Mouse (Mus musculus) ES-Bruce4 (cell line): Measurements from ENCODE around the gene Slit3. TPM values are rescaled to one million over a fixed set of nuclear protein-coding genes. Genes with fewer than 3 reads are reported as not detected.

Source experiments
- H3K27ac ChIP-seq: 2 replicates; pipeline ENCODE4 v1.5.1; 2012; ENCODE audit warnings: low read length, inconsistent platforms; ENCODE audit not compliant: insufficient read depth
- H3K27me3 ChIP-seq: 2 replicates; pipeline ENCODE4 v1.6.1; 2012; ENCODE audit warnings: mild to moderate bottlenecking, low read length, inconsistent platforms; ENCODE audit not compliant: control insufficient read depth, poor library complexity, insufficient read depth, severe bottlenecking
- H3K36me3 ChIP-seq: 2 replicates; pipeline ENCODE4 v1.6.1; 2012; ENCODE audit warnings: inconsistent platforms, mild to moderate bottlenecking, low read length, moderate library complexity; ENCODE audit not compliant: control insufficient read depth, poor library complexity, insufficient read depth, severe bottlenecking
- H3K4me1 ChIP-seq: one replicate; pipeline ENCODE4 v1.8.1; 2011; ENCODE audit warnings: low read length; ENCODE audit not compliant: control insufficient read depth, insufficient read depth
- H3K4me3 ChIP-seq: 2 replicates; pipeline ENCODE4 v1.5.1; 2011; ENCODE audit warnings: low read depth, mild to moderate bottlenecking, low read length
- H3K9ac ChIP-seq: 2 replicates; pipeline ENCODE4 v1.6.1; 2012; ENCODE audit warnings: low read depth, mild to moderate bottlenecking, inconsistent platforms; ENCODE audit not compliant: poor library complexity, severe bottlenecking
- H3K9me3 ChIP-seq: replicated peaks from 2 replicates; pipeline ENCODE4 v1.6.1; 2012; ENCODE audit warnings: mild to moderate bottlenecking, low read length, inconsistent platforms; ENCODE audit not compliant: control insufficient read depth, poor library complexity, insufficient read depth, severe bottlenecking
- CTCF ChIP-seq: IDR thresholded peaks from one replicate; pipeline ENCODE4 v1.8.1; 2011; ENCODE audit warnings: low read depth, low read length
- EP300 ChIP-seq: IDR thresholded peaks from 2 replicates; pipeline ENCODE4 v1.6.1; 2011; ENCODE audit warnings: low read depth, low read length; ENCODE audit not compliant: insufficient read depth
- POLR2A ChIP-seq: IDR thresholded peaks from one replicate; pipeline ENCODE4 v1.8.1; 2011; ENCODE audit warnings: low read length; ENCODE audit not compliant: insufficient read depth
- polyA plus RNA-seq: library from polyadenylated mRNA; stranded (reverse); fragments of >200 nt; gene quantifications from 2 replicates; pipeline ENCODE4 v1.2.4, GENCODE M21; 2011; ENCODE audit warnings: low read depth; ENCODE audit not compliant: missing spikeins, insufficient read depth, insufficient read length

Slit3 gene
- polyA plus RNA-seq, 1 experiment = 2.8 TPM

DNA sequence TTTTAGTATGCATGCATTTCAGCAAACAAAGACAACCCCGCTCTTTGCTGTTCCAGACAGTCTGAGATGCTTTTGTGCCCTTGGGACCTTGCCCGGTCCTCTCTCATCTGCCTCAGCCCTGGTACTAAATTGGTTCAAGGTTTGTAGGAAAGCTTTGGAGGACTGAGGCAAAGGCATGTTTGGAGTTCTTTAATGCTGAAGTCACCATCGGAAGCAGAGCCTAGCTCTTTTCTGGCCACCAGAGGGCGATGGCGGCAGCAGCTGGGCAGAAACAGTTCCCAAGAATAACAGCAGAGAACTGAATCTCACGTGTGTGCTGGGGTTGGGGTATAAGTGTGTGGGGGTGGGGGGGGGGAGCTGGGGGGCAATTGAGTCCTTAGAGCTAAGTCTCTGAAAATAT lies 1.7 kb upstream of the Slit3 start:
- Histone ChIP-seq H3K4me1 (no peaks in the 10 kb centered on the region), H3K9me3 (no peaks in the 10 kb centered on the region), H3K36me3 (no peaks in the 10 kb centered on the region), H3K4me3 (no peak overlapping the region), H3K27ac (no peak overlapping the region), H3K9ac (no peak overlapping the region), H3K27me3 (peaks cover 10% of the 10 kb centered on the region)
- TF ChIP-seq CTCF (peak; percentile 91), EP300 (no peak), POLR2A (no peak)

DNA sequence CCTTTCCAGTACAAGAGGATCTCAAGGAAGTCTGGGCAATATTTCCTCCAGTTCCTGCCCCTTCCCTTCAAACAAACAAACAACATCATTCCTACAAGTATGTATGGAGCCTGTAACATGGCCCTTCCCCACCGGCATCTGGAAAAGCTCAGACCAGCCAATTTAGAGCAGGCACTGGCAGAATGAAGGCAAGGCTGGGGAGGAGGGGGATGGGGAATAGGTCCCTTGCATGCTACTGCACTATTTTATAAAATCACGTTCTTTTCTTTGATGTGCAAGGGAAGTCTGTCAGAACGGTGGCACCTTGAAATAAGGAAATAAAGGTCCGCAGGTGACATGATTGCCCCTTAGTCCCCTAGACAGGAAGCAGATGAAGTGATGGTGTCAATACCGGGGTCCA lies 948 bp upstream of the Slit3 start:
- Histone ChIP-seq H3K4me1 (no peaks in the 10 kb centered on the region), H3K4me3 (no peak overlapping the region), H3K9me3 (no peaks in the 10 kb centered on the region), H3K27me3 (peaks cover 10% of the 10 kb centered on the region), H3K36me3 (no peaks in the 10 kb centered on the region), H3K9ac (no peak overlapping the region), H3K27ac (no peak overlapping the region)
- no peak for TF ChIP-seq CTCF
- no peak for TF ChIP-seq POLR2A
- no peak for TF ChIP-seq EP300

DNA sequence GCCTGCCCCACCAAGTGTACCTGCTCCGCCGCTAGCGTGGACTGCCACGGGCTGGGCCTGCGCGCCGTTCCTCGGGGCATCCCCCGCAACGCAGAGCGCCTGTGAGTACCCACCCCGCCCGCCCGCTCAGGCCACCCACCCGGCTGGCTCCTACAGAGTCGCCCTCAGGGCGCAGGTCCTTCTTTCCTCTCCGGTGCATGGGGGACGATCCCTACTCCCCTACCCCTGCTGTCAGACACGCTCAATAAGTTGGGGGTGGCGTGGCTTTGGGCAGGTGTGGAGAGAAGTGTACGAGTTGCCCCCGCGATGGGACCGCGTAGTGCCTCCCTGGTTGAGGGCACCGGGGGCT lies 561 bp downstream of the Slit3 start:
- peak overlapping the region; percentile 99 for H3K4me3 ChIP-seq
- peak overlapping the region; percentile 88 for H3K9ac ChIP-seq
- no peaks in the 10 kb centered on the region for H3K4me1 ChIP-seq
- no peak overlapping the region for H3K27ac ChIP-seq
- no peaks in the 10 kb centered on the region for H3K9me3 ChIP-seq
- H3K27me3 ChIP-seq = peaks cover 10% of the 10 kb centered on the region
- H3K36me3 ChIP-seq = no peaks in the 10 kb centered on the region
- TF ChIP-seq POLR2A (no peak), CTCF (no peak), EP300 (no peak)

DNA sequence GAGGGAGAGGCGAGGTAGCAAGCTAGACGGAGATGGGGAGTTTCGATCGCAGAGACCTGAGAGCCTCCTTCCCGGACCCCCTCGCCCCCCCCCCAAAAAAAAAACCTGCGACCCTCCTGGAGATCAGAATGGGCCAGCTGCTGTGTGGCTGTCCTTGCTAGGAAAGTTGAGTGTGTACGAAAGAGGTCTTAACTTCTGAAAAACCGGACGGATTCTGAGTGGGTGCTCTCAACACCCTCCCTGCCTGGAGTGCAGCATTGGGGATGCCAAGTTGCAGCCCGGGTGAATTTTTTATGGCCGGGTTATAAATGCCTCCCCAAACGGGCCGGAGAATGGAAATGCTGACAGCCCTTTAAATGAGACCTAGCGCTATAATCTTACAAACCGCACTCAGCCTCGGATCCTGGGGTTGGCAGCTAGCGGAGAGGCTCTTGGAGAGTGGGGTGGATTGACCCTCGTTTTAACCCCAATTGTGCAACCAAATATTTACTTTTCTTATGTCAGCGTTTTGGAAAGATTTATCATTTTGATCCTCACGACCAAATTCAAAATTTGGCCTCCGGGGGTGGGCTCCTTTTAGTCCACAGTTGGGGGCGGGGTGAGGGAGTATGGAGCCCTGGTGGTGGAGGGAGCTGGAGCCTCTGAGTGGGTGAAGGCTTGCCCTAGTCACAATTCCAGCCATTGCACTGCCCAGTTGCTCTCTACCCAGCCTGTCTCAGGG lies 1.2 kb downstream of the Slit3 start:
- no peaks in the 10 kb centered on the region for H3K36me3 ChIP-seq
- H3K27ac ChIP-seq = no peak overlapping the region
- H3K4me3 ChIP-seq = peak overlapping the region; percentile 99
- H3K9me3 ChIP-seq = no peaks in the 10 kb centered on the region
- no peaks in the 10 kb centered on the region for H3K4me1 ChIP-seq
- H3K9ac ChIP-seq = peak overlapping the region; percentile 88; the same call in 1 of the 2 replicates
- TF ChIP-seq EP300 (no peak), POLR2A (no peak), CTCF (no peak)
- H3K27me3 ChIP-seq = peaks cover 10% of the 10 kb centered on the region

DNA sequence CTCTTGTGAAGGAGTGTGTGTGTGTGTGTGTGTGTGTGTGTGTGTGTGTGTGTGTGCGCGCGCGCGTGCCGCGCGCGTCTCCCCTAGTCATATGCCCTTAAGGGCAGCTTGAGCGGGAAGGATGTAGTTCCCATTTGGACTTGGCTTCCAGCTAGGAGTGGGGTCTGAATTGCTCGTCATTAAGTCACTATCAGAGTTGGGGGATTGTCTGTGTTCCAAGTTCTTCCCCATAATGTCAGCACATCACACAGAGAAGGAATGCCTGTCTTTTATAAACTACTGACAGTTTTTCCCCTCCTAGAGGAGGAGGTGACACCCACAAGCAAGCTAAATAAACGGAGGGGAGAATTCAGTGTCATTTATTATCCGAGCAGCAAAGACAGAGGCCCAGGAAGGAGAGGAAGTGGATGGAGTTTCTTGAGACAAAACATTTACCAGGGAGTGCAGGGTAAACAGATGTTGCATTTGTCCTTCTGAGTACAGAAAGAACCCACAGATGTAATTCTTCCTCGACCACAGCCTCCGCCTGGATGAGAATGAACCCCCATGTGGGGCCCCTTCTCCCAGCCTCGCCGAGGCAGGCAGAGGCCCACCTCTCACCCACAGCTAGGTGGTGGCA lies 3.6 kb downstream of the Slit3 start:
- H3K27ac ChIP-seq = no peak overlapping the region
- no peak overlapping the region for H3K9ac ChIP-seq
- peaks cover 10% of the 10 kb centered on the region for H3K27me3 ChIP-seq
- H3K4me1 ChIP-seq = no peaks in the 10 kb centered on the region
- TF ChIP-seq CTCF (no peak), EP300 (no peak), POLR2A (no peak)
- no peaks in the 10 kb centered on the region for H3K9me3 ChIP-seq
- H3K36me3 ChIP-seq = no peaks in the 10 kb centered on the region
- no peak overlapping the region for H3K4me3 ChIP-seq

DNA sequence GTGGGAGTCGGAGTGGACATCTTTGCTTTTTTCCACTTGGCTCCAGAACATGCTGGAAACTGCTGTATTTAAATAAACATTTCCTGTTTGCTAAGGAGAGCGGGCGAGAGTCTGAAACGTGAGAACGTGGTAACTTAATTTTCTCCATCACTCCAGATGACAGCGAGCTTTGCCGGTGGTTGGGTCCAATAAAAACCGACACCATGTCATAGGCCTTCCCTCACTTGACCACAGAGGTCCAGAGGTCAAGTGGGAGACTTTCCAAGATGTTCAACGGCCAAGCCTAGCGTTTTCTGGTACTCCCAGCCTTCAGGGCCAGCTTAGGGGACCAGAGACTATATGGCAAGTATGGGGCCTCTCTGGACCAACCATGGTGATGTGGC lies 4.1 kb downstream of the Slit3 start:
- H3K9me3 ChIP-seq = no peaks in the 10 kb centered on the region
- H3K27ac ChIP-seq = no peak overlapping the region
- no peaks in the 10 kb centered on the region for H3K4me1 ChIP-seq
- H3K9ac ChIP-seq = no peak overlapping the region
- TF ChIP-seq POLR2A = no peak
- no peaks in the 10 kb centered on the region for H3K36me3 ChIP-seq
- peaks cover 10% of the 10 kb centered on the region for H3K27me3 ChIP-seq
- H3K4me3 ChIP-seq = no peak overlapping the region
